Mouse (Mus musculus): ENCODE data around the gene Usp38. TPM values are rescaled to one million over a fixed set of nuclear protein-coding genes. Genes with fewer than 3 reads are reported as not detected.

Gene Usp38
- polyA plus RNA-seq (2012; rRNA removed): 11.3 and 12.5 TPM in 2 replicates

GRCm38 (mm10) chr8:81014789-81015699 is at the start of gene Usp38:
Gene Usp38 (minus strand): TSS chr8:81014928.

Other genes starting within 250 kb of the Usp38 start
- 23.0 and 26.2 TPM in 2 replicates for gene Gab1, start 134.4 kb downstream of the Usp38 start, polyA plus RNA-seq (2012; rRNA removed)